Comparison of ENCODE assay signal across 13 mouse cellular contexts in the genomic region with DNA sequence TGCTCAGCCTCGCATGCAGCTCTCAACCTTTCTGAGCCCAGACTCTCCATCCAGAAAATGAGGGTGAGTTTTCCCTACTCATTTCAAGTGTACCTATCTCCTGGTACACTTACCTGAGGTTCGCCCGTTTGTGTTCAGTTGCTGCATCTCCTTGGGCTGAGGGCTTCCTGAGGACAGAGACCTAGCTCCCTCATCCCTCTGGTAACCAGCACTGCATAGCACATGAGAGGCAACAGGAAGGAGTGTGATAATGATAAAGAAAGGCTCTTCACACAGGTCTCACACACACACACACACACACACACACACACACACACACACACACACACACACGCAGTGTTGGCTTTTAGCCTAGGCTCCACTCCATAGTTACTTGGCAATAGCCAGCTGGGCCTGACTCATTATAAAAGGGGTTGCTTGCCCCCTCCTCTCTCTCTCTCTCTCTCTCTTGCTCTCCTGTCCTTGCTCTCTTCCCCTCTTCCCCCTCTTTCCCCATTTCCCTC. TPM values are rescaled to one million over a fixed set of nuclear protein-coding genes. Genes with fewer than 3 reads are reported as not detected.
DNase-seq lines count a peak whose midpoint lies in the region; ATAC-seq lines count a peak whose summit lies in the region.
"Had no signal": no experiment of that assay in that cellular context is flagged by ENCODE, and none has a peak within 500 bp of the region (broad histone marks: within the 10 kb centered on the region; RNA-seq: fewer than 3 reads in every experiment).

No protein-coding gene starts in this region.

- H3K27ac ChIP-seq in heart, embryonic 15.5 days, result peak overlapping the region; percentile 12; the same call in 1 of the 2 replicates
- no peak overlapping the region for H3K27ac ChIP-seq in neural tube, embryonic 13.5 days (replicated peaks)
- H3K27ac ChIP-seq: gastrocnemius, adult 2 months had no signal

- no peaks in the 10 kb centered on the region for H3K27me3 ChIP-seq in heart, embryonic 15.5 days
- no peaks in the 10 kb centered on the region for H3K27me3 ChIP-seq in neural tube, embryonic 13.5 days

- no peaks in the 10 kb centered on the region for H3K36me3 ChIP-seq in heart, embryonic 15.5 days
- H3K36me3 ChIP-seq in neural tube, embryonic 13.5 days, result no peaks in the 10 kb centered on the region

- H3K9ac ChIP-seq in heart, embryonic 15.5 days, result no peak overlapping the region
- no peak overlapping the region for H3K9ac ChIP-seq in neural tube, embryonic 13.5 days

- DNase-seq in heart, postnatal 25 days (ENCODE audit: low spot score), result no peak
- DNase-seq in neural tube, embryonic 10.5 days (ENCODE audit: extremely low spot score, low spot score), result no peak
- DNase-seq in layer of hippocampus, postnatal 25 days (ENCODE audit: extremely low spot score in 1 of 2, low spot score in 1 of 2), result no peak
- DNase-seq in lung, postnatal 14 days, result no peak
- DNase-seq: gastrocnemius, adult 2 months; right cerebral cortex, postnatal 4 days had no signal

- WGBS in heart, embryonic 15.5 days, result 49% methylated on average over 4 of the region's 4 CpGs
- WGBS in neural tube, embryonic 13.5 days, result 65% methylated on average over 4 of the region's 4 CpGs

- H3K4me2 ChIP-seq in heart, embryonic 15.5 days, result peak overlapping the region; percentile 41; the same call in 1 of the 2 replicates
- H3K4me2 ChIP-seq in neural tube, embryonic 13.5 days, result 0 out of 2 replicates have a peak overlapping the region, but pooled peaks have one; percentile 40

- intact Hi-C loops in heart, postnatal 25 days (cut with DNase I), result no loop called here

- peaks cover 26% of the 10 kb centered on the region for H3K4me1 ChIP-seq in heart, embryonic 15.5 days (replicated peaks)
- peaks cover 22% of the 10 kb centered on the region for H3K4me1 ChIP-seq in neural tube, embryonic 13.5 days (replicated peaks)

- H3K4me3 ChIP-seq in heart, embryonic 15.5 days, result no peak overlapping the region
- no peak overlapping the region for H3K4me3 ChIP-seq in neural tube, embryonic 13.5 days
- H3K4me3 ChIP-seq: myocyte had no signal

- no peaks in the 10 kb centered on the region for H3K9me3 ChIP-seq in heart, embryonic 15.5 days (replicated peaks)
- H3K9me3 ChIP-seq in neural tube, embryonic 13.5 days, result no peaks in the 10 kb centered on the region

- no peak for ATAC-seq in heart, embryonic 15.5 days (replicated peaks; ENCODE audit: insufficient number of reproducible peaks, insufficient read depth, low FRiP score, low read depth)
- no peak for ATAC-seq in neural tube, embryonic 13.5 days (ENCODE audit: low read depth)
- ATAC-seq in common myeloid progenitor, adult 5-6 weeks (replicated peaks; ENCODE audit: low read depth, poor library complexity, severe bottlenecking), result peak; percentile 26
- peak; percentile 47 for ATAC-seq in megakaryocyte progenitor cell, adult 5-6 weeks (replicated peaks; ENCODE audit: poor library complexity)

RNA-seq across cellular contexts. Expression of a gene that starts 0.7 kb away (rescaled TPM):
- 0.74 TPM in 1 of 2 replicates, not detected in the other for polyA plus RNA-seq in heart, embryonic 15.5 days (2015; fragmentation: Nextera tagmentation; extraction: Ambion mirVana)
- total RNA-seq in heart, postnatal 25 days (2021), result not detected
- polyA plus RNA-seq in neural tube, embryonic 13.5 days (2015; fragmentation: Nextera tagmentation; extraction: Ambion mirVana), result 0.43 and 0.48 TPM in 2 replicates
- 0.05 TPM in 1 of 2 replicates, not detected in the other for total RNA-seq in common myeloid progenitor, adult 5-6 weeks (2017)
- total RNA-seq in megakaryocyte progenitor cell, adult 5-6 weeks (2015), result not detected in 2 replicates
- total RNA-seq in megakaryocyte progenitor cell, adult 5-6 weeks (2017), result not detected in 2 replicates
- total RNA-seq in layer of hippocampus, postnatal 25 days (2021), result not detected
- total RNA-seq: gastrocnemius, adult 2 months; layer of hippocampus, adult 18-20 months had no signal
- polyA plus RNA-seq: liver, embryonic 16.5 days; myocyte had no signal

RNA-seq across cellular contexts. Expression of a gene that starts 21.7 kb away (rescaled TPM):
- 84.8 and 96.2 TPM in 2 replicates for polyA plus RNA-seq in heart, embryonic 15.5 days (2015; fragmentation: Nextera tagmentation; extraction: Ambion mirVana)
- total RNA-seq in heart, postnatal 25 days (2021), result 10 to 100 TPM; 24.4 to 25.3 TPM
- polyA plus RNA-seq in neural tube, embryonic 13.5 days (2015; fragmentation: Nextera tagmentation; extraction: Ambion mirVana), result 106 and 110 TPM in 2 replicates
- 87.9 and 91.3 TPM in 2 replicates for total RNA-seq in common myeloid progenitor, adult 5-6 weeks (2017)
- 121 and 128 TPM in 2 replicates for total RNA-seq in megakaryocyte progenitor cell, adult 5-6 weeks (2015)
- 72.9 and 76.3 TPM in 2 replicates for total RNA-seq in megakaryocyte progenitor cell, adult 5-6 weeks (2017)
- total RNA-seq in layer of hippocampus, postnatal 25 days (2021), result 10 to 100 TPM; 74.5 to 88.6 TPM

RNA-seq across cellular contexts. Expression of a gene that starts 38.1 kb away (rescaled TPM):
- 31.3 and 35.1 TPM in 2 replicates for polyA plus RNA-seq in heart, embryonic 15.5 days (2015; fragmentation: Nextera tagmentation; extraction: Ambion mirVana)
- 1 to 10 TPM in 1 of 2 experiments, under 1 TPM in 1; 0.83 to 1.6 TPM for total RNA-seq in heart, postnatal 25 days (2021)
- polyA plus RNA-seq in neural tube, embryonic 13.5 days (2015; fragmentation: Nextera tagmentation; extraction: Ambion mirVana), result 15.1 and 16.9 TPM in 2 replicates
- total RNA-seq in common myeloid progenitor, adult 5-6 weeks (2017), result 0.10 TPM in 1 of 2 replicates, not detected in the other
- total RNA-seq in megakaryocyte progenitor cell, adult 5-6 weeks (2015), result 0.10 TPM in 1 of 2 replicates, not detected in the other
- not detected in 2 replicates for total RNA-seq in megakaryocyte progenitor cell, adult 5-6 weeks (2017)
- total RNA-seq in layer of hippocampus, postnatal 25 days (2021), result 1 to 10 TPM; 4.2 to 4.4 TPM
- polyA plus RNA-seq: myocyte had no signal

RNA-seq across cellular contexts. Expression of a gene that starts 42.1 kb away (rescaled TPM):
- polyA plus RNA-seq in heart, embryonic 15.5 days (2015; fragmentation: Nextera tagmentation; extraction: Ambion mirVana), result 108 and 120 TPM in 2 replicates
- 100 to 1,000 TPM; 167 to 223 TPM for total RNA-seq in heart, postnatal 25 days (2021)
- polyA plus RNA-seq in neural tube, embryonic 13.5 days (2015; fragmentation: Nextera tagmentation; extraction: Ambion mirVana), result 18.3 and 21.5 TPM in 2 replicates
- total RNA-seq in common myeloid progenitor, adult 5-6 weeks (2017), result 54.5 and 69.9 TPM in 2 replicates
- 130 and 153 TPM in 2 replicates for total RNA-seq in megakaryocyte progenitor cell, adult 5-6 weeks (2015)
- 50.3 and 55.9 TPM in 2 replicates for total RNA-seq in megakaryocyte progenitor cell, adult 5-6 weeks (2017)
- 1 to 10 TPM; 3.3 to 5.0 TPM for total RNA-seq in layer of hippocampus, postnatal 25 days (2021)

Comparison
In these comparisons a context has a peak if more than half of its experiments do, and no peak if none do; other contexts are left out.
1. ATAC-seq: peak in common myeloid progenitor, adult 5-6 weeks (single experiment) and megakaryocyte progenitor cell, adult 5-6 weeks (single experiment); none in heart, embryonic 15.5 days (single experiment) and neural tube, embryonic 13.5 days (single experiment).